Mouse (Mus musculus): Measurements from ENCODE around the gene Grm4. TPM values are rescaled to one million over a fixed set of nuclear protein-coding genes. Genes with fewer than 3 reads are reported as not detected.

The Grm4 gene
- total RNA-seq, 2 experiments from 2014 or later = 0.11 to 0.14 TPM

GRCm38 (mm10) chr17:27500811-27501210, 20.4 kb downstream of the Grm4 start:
- DNase-seq = no peak
- intact Hi-C loops (cut with DNase I) = no loop called here

GRCm38 (mm10) chr17:27499080-27499479, 22.1 kb downstream of the Grm4 start:
- intact Hi-C loops (cut with DNase I) = no loop called here

GRCm38 (mm10) chr17:27497798-27498197, 23.4 kb downstream of the Grm4 start:
- intact Hi-C loops (cut with DNase I) = no loop called here
- no peak for DNase-seq

More at GRCm38 (mm10) chr17:27499080-27499479, 22.1 kb downstream of the Grm4 start:
- no peak for DNase-seq

GRCm38 (mm10) chr17:27495008-27495540, 26.1 kb downstream of the Grm4 start:
- DNase-seq = no peak
- intact Hi-C loops (cut with DNase I) = no loop called here

GRCm38 (mm10) chr17:27493969-27494368, 27.2 kb downstream of the Grm4 start:
- DNase-seq = no peak
- intact Hi-C loops (cut with DNase I) = no loop called here

- DNase-seq = no peak
- intact Hi-C loops (cut with DNase I) = no loop called here
Measured at GRCm38 (mm10) chr17:27493389-27493788, 27.8 kb downstream of the Grm4 start.

- intact Hi-C loops (cut with DNase I) = no loop called here
- DNase-seq = no peak
Measured at GRCm38 (mm10) chr17:27488173-27488823, 32.9 kb downstream of the Grm4 start.

GRCm38 (mm10) chr17:27485940-27486339, 35.3 kb downstream of the Grm4 start:
- intact Hi-C loops (cut with DNase I) = no loop called here
- DNase-seq = no peak

GRCm38 (mm10) chr17:27483571-27483970, 37.6 kb downstream of the Grm4 start:
- no peak for DNase-seq
- intact Hi-C loops (cut with DNase I) = no loop called here

GRCm38 (mm10) chr17:27480143-27481103, 40.8 kb downstream of the Grm4 start:
- DNase-seq = peak; percentile 9 to 11
- intact Hi-C loops (cut with DNase I) = no loop called here

GRCm38 (mm10) chr17:27475650-27476049, 45.6 kb downstream of the Grm4 start:
- intact Hi-C loops (cut with DNase I) = no loop called here
- DNase-seq = no peak

- intact Hi-C loops (cut with DNase I) = no loop called here
- peak; percentile 36 to 54 for DNase-seq
Measured at GRCm38 (mm10) chr17:27466620-27467019, 54.6 kb downstream of the Grm4 start.

- intact Hi-C loops (cut with DNase I) = no loop called here
- no peak for DNase-seq
Measured at GRCm38 (mm10) chr17:27465924-27466323, 55.3 kb downstream of the Grm4 start.

- no peak for DNase-seq
- intact Hi-C loops (cut with DNase I) = no loop called here
Measured at GRCm38 (mm10) chr17:27464327-27464962, 56.8 kb downstream of the Grm4 start.

GRCm38 (mm10) chr17:27459979-27460378, 61.2 kb downstream of the Grm4 start:
- intact Hi-C loops (cut with DNase I) = no loop called here
- DNase-seq = no peak

GRCm38 (mm10) chr17:27459241-27459640, 62.0 kb downstream of the Grm4 start:
- no peak for DNase-seq
- intact Hi-C loops (cut with DNase I) = no loop called here

- intact Hi-C loops (cut with DNase I) = no loop called here
- DNase-seq = no peak
Measured at GRCm38 (mm10) chr17:27457863-27458494, 63.2 kb downstream of the Grm4 start.

GRCm38 (mm10) chr17:27457038-27457577, 64.1 kb downstream of the Grm4 start:
- no peak for DNase-seq
- intact Hi-C loops (cut with DNase I) = no loop called here

- intact Hi-C loops (cut with DNase I) = no loop called here
Measured at GRCm38 (mm10) chr17:27456364-27456763, 64.8 kb downstream of the Grm4 start.

More at GRCm38 (mm10) chr17:27456364-27456763, 64.8 kb downstream of the Grm4 start:
- DNase-seq = no peak

Data from heart, postnatal 36 days (tissue).